In the genomic region with DNA sequence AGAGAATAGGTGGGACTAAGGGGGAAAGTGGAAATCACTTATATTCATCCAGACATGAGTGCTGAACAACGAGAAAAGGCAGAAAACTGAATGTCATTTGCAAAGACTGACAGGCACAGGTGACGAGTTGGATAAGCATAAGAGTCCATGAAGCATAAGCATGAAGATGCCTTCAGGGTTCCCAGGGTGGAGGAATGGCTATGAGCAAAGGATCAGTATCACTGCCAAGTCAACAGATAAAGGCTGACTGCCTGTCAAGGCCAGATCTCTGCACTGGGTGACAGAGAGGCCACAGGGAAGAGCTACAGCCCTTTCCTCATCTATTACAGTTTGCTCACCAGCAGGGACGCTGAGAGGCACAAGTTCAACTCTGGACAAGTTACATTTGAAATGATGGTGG, we compare ENCODE assay signal across 29 mouse cellular contexts. TPM values are rescaled to one million over a fixed set of nuclear protein-coding genes. Genes with fewer than 3 reads are reported as not detected.
DNase-seq lines count a peak whose midpoint lies in the region; ATAC-seq lines count a peak whose summit lies in the region.
"Had no signal": no experiment of that assay in that cellular context is flagged by ENCODE, and none has a peak within 500 bp of the region (broad histone marks: within the 10 kb centered on the region; RNA-seq: fewer than 3 reads in every experiment).

No protein-coding gene starts in this region.

- H3K36me3 ChIP-seq in embryonic facial prominence, embryonic 14.5 days (ENCODE audit: control insufficient read depth, insufficient read depth, low read length): no peaks in the 10 kb centered on the region
- no peaks in the 10 kb centered on the region for H3K36me3 ChIP-seq in embryonic facial prominence, embryonic 10.5 days (replicated peaks)
- H3K36me3 ChIP-seq: embryonic facial prominence, embryonic 12.5 days; forebrain, embryonic 10.5 days; hindbrain, embryonic 10.5 days had no signal

- H3K4me1 ChIP-seq in embryonic facial prominence, embryonic 14.5 days (ENCODE audit: control insufficient read depth, insufficient read depth, low read length): 0 out of 2 replicates have a peak, but pooled peaks cover 3% of the 10 kb centered on the region
- H3K4me1 ChIP-seq in embryonic facial prominence, embryonic 10.5 days: no peaks in the 10 kb centered on the region
- H3K4me1 ChIP-seq: embryonic facial prominence, embryonic 12.5 days had no signal

- ATAC-seq in embryonic facial prominence, embryonic 14.5 days (ENCODE audit: low read depth): no peak
- ATAC-seq: CD4-positive, CD25-positive, alpha-beta regulatory T cell, adult 4 months; forebrain, embryonic 16.5 days; hindbrain, embryonic 16.5 days had no signal

- WGBS in embryonic facial prominence, embryonic 14.5 days: 65% methylated on average over 3 of the region's 3 CpGs
- WGBS in embryonic facial prominence, embryonic 10.5 days: 73% methylated on average over 3 of the region's 3 CpGs

- H3K9me3 ChIP-seq in embryonic facial prominence, embryonic 14.5 days (ENCODE audit: control insufficient read depth, low read length): no peaks in the 10 kb centered on the region
- H3K9me3 ChIP-seq in embryonic facial prominence, embryonic 10.5 days: no peaks in the 10 kb centered on the region
- H3K9me3 ChIP-seq: embryonic facial prominence, embryonic 12.5 days; forebrain, embryonic 10.5 days; hindbrain, embryonic 10.5 days had no signal

- H3K27ac ChIP-seq in embryonic facial prominence, embryonic 14.5 days (replicated peaks; ENCODE audit: low read depth, low read length): no peak overlapping the region
- no peak overlapping the region for H3K27ac ChIP-seq in embryonic facial prominence, embryonic 10.5 days (replicated peaks)
- H3K27ac ChIP-seq: embryonic facial prominence, embryonic 12.5 days; forebrain, embryonic 10.5 days; heart, adult 2 months; hindbrain, embryonic 10.5 days; liver, embryonic 14.5 days; macrophage had no signal

- H3K27me3 ChIP-seq in embryonic facial prominence, embryonic 14.5 days (replicated peaks; ENCODE audit: control insufficient read depth, insufficient read depth, low read length): no peaks in the 10 kb centered on the region
- no peaks in the 10 kb centered on the region for H3K27me3 ChIP-seq in embryonic facial prominence, embryonic 10.5 days (replicated peaks; ENCODE audit: low read depth, poor library complexity, severe bottlenecking)
- H3K27me3 ChIP-seq: embryonic facial prominence, embryonic 12.5 days had no signal

- peak; percentile 3 for DNase-seq in embryonic facial prominence, embryonic 14.5 days (ENCODE audit: low spot score)
- no peak for DNase-seq in embryonic facial prominence, embryonic 10.5 days (ENCODE audit: low spot score)
- DNase-seq in ovary, postnatal 36 days (ENCODE audit: low spot score): peak; percentile 16
- DNase-seq in ovary, postnatal 14 days (ENCODE audit: low spot score): no peak
- peak; percentile 34 for DNase-seq in adrenal gland, postnatal 10 days
- no peak for DNase-seq in spleen, postnatal 14 days (ENCODE audit: low spot score in 2 of 2)
- no peak for DNase-seq in kidney, postnatal 4 days
- DNase-seq: cerebellum, adult 11 months; cerebellum, adult 9-10 months; cerebellum, postnatal 36 days; heart, adult 2 months; heart, postnatal 14 days; kidney, adult 9 months; kidney, postnatal 10 days; liver; lung, adult 2 months; lung, postnatal 10 days; midbrain, embryonic 14.5 days; right cerebral cortex, adult 18-20 months; right cerebral cortex, postnatal 4 days; thymus, postnatal 4 days had no signal

- no peak overlapping the region for H3K4me2 ChIP-seq in embryonic facial prominence, embryonic 14.5 days (ENCODE audit: low read depth, low read length)
- H3K4me2 ChIP-seq: embryonic facial prominence, embryonic 12.5 days had no signal

- H3K4me3 ChIP-seq in embryonic facial prominence, embryonic 14.5 days (ENCODE audit: low read depth, low read length): no peak overlapping the region
- no peak overlapping the region for H3K4me3 ChIP-seq in embryonic facial prominence, embryonic 10.5 days
- H3K4me3 ChIP-seq: embryonic facial prominence, embryonic 12.5 days; forebrain, embryonic 10.5 days; heart, adult 2 months; hindbrain, embryonic 10.5 days had no signal

- H3K9ac ChIP-seq in embryonic facial prominence, embryonic 14.5 days (ENCODE audit: low read depth, low read length): no peak overlapping the region
- H3K9ac ChIP-seq: embryonic facial prominence, embryonic 12.5 days; liver, embryonic 14.5 days had no signal

RNA-seq across cellular contexts. Expression of gene Raph1, which starts 5.8 kb away (rescaled TPM):
- polyA plus RNA-seq in embryonic facial prominence, embryonic 14.5 days (2014; fragmentation: Nextera tagmentation; extraction: Ambion mirVana): 35.8 and 44.2 TPM in 2 replicates
- 20.8 and 26.1 TPM in 2 replicates for polyA plus RNA-seq in embryonic facial prominence, embryonic 10.5 days (2016; fragmentation: Nextera tagmentation; extraction: Ambion mirVana)
- 10 to 100 TPM; 87.3 to 96.3 TPM for total RNA-seq in adrenal gland, postnatal 10 days (2021)

Comparison
In these comparisons a context has a peak if more than half of its experiments do, and no peak if none do; other contexts are left out.
1. DNase-seq: peak in embryonic facial prominence, embryonic 14.5 days (single experiment), ovary, postnatal 36 days (single experiment) and adrenal gland, postnatal 10 days (single experiment); none in embryonic facial prominence, embryonic 10.5 days (single experiment), ovary, postnatal 14 days (single experiment), spleen, postnatal 14 days (0 of 2) and kidney, postnatal 4 days (0 of 2).